Mouse (Mus musculus) layer of hippocampus, postnatal 36 days (tissue): ENCODE measurements around the gene Foxp2. TPM values are rescaled to one million over a fixed set of nuclear protein-coding genes. Genes with fewer than 3 reads are reported as not detected.

Source experiments
- DNase-seq, 2 experiments: peaks; one replicate each; pipeline ENCODE4 v3.0.0; 2022
- microRNA-seq, 2 experiments: library from miRNA; unstranded; fragments of <30 nt; microRNA quantifications; one replicate each; pipeline ENCODE4 v1.2.0; 2021
- total RNA-seq, 2 experiments: library from RNA; stranded (reverse); gene quantifications; 2 replicates each; pipeline ENCODE4 v1.2.3; 2021

Foxp2 gene
- total RNA-seq, 2 experiments from 2014 or later, result 1.2 to 2.1 TPM

DNA sequence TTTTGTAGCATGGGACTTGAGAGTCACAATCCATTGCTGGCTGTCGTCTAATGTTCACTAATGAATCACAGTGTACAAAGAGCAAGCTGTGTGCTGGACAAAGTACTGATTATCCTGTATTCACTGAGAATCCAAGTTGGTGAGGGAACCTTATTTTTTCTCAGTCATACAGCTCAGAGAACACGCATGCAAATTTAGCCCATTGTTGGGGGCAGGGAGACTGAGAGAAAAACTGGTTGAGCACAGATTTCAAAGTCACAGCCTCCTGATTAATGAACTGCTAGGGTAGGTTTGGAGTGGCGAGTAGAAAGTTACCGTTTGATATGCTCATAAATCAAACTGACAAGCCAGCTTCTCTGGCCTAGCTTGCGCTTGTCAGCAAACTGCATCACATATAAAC lies 477.1 kb downstream of the Foxp2 start:
- DNase-seq, result no peak

DNA sequence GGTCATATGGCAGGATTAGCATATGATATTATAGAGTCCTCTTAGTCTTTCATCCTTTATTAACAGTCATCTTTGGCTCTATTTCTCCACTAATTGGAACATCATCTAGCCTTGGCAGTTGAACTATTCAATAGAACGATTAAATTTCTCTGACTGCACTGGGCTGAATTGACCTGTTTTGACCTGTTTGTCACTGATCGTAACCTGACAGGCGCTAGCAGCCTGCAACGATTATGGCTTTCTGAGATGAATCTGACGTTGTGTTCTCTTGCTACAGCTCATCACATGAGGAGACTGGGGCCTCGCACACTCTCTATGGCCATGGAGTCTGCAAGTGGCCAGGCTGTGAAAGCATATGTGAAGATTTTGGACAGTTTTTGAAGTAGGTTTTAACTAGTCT lies 495.3 kb downstream of the Foxp2 start:
- no peak for DNase-seq

DNA sequence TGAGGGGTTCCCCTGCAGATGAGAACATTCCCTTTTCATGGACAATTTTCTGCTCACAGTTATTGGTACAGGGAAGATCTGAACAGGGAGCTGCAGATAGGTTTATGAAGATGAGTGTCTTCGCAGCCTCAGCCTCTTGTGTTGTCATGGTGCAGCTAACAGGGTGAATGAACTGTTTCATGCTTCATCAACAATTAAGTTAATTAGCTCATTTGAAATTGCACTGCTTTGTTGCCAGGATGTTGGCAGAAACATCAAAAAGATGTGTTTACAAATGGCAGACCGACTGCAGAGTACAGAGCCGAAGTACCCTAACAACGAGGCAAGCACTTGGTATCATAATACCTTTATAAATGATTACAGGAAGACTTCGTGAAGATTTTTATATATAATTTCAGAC lies 496.3 kb downstream of the Foxp2 start:
- no peak for DNase-seq

DNA sequence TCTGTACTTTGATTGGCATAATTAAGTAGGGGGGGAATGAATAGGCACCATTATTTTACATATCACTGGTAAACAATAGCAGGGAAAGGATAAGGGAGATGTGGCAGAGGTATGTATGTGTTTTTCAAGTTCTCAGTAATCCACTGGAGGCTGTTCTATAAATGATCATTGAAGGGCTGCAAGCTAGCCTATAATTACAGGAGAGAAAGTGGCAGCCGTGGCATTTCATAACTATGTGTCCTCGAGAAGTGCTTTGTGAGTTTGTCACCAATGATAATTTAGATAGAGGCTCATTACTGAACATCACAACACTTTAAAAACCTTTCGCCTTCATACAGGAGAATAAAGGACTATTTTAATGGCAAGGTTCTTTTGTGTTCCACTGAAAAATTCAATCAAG lies 500.0 kb downstream of the Foxp2 start:
- DNase-seq, result no peak

DNA sequence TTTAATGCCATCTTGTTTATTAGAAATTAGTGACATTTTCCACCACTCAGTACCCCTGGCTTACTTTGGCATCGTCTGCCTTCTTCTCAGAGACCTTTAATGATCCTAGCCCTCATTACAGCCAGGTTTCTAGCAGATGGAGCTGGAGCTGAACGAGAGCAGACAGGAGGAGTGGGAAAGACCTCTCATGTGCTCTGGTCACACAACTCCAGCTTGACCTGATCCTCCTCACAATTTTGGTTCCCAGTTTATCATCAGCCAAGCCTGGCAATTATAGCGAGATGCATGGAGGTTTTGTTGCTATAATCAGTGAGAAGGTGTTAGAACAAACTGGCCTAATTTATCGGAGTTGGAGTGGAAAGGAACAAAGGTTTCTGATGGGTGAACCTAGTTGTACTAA lies 500.9 kb downstream of the Foxp2 start:
- no peak for DNase-seq

DNA sequence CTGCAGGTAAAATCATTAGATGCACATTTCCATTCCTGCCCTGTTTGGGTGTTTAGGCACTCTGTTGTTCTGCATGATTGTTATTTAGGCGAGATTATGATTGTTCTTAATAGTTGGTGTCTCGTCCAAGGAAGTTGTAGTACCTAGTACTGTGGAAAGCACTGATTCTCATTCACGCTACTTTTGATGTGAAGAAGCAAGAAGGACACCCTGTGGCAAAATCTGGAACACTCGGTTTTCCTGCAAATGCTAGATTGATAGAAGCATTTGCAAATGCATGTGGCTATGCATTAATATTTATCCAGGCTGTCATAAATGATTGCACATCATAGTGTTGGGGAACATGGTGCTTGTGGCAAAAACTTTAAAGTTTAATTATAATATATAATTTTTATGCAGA lies 514.0 kb downstream of the Foxp2 start:
- no peak for DNase-seq

DNA sequence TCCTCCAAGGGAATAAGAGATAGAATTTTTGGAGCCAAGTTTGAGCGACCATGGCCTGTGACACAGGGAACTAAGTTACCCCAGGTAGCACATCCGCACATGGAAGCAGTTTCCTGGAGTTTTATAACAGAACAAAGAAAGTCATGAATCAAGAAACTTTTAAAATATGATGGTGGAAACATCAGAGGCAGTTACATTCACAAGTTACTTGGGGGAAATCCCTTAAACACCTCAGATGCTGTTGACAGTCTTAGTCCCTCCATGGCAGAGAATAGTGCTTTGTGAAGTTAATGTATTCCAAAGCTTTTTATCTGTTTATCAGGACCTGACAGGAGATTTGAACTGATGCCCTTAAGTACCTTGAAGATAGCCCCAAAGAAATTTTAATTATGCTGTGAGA lies 558.6 kb downstream of the Foxp2 start:
- DNase-seq, result no peak

DNA sequence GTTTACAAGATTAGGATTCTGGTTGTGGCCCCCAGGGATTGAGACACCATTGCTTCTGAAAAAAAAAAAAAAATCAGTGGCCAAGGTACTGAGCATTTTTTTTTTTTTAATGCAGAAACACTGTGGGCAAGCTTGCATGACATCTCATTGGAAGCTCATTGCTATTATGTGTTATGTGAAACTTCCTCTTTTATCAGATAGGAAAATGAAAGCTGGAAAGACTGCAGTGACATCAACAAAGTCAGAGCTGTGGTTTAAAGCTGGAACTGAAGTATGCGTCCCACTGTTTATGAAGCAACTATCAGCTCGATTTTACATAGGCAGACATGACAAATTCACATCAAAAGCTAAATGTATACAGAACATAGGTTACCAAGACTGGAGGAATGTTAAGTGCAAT lies 562.2 kb downstream of the Foxp2 start:
- no peak for DNase-seq

DNA sequence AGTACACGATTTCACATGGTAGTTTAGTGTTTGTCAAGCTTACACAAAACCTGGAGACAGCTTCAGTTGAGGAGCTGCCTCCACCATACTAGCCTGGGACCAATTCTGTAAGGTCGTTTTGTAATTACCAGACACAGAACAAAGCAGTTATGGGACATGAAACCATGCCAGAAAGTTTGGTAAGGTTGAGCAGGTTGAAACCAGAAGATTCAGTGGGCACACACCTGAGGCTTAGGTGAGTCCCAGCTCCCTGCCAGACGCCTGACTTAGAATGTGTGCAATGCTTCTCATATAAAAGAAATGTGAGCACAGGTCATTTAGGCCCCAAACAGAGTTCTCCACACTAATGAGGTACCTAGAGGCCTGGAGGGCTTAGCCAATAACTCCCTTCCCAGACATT lies 564.3 kb downstream of the Foxp2 start:
- DNase-seq, result no peak

DNA sequence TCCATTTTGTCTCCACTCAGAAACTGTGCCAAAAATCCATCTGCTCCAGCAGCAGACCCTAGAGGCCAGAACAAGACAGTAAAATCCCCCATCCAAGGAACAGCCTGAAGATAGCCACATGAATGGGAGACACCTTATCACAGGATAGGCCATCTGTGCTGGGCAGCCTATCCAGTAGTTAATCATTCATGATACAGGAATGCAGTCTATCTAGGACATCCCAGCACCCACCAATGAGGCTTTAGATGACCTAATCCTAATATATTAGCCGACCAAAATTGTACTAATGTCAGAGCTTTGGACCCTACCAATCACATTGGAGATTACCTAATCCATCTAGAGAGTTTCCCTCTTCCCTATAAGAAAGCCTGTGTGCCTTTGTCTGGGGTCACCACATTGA lies 565.5 kb downstream of the Foxp2 start:
- no peak for DNase-seq

DNA sequence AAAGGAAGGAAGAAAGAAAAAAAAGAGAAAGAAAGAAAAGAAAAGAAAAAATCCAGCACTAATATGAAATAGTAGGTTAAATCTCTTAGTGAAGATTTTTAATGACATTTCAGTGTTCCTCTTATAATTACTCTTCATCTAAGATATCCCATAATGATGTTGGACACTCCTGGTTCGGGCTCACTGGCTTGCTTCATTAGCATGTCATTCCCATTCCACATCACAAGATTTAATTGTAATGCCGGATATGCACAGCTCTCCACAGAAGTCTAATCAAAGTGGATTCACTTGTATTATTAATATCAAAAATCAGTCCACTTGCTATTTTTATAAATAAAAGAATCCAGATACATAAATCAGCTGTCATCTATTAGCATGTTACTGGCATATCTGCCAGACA lies 585.8 kb downstream of the Foxp2 start:
- no peak for DNase-seq

Small RNAs within 50 kb of the gene (microRNA-seq; reads per million reads assigned to microRNA genes)
- 0 reads per million in 2 experiments for gene Gm25470

Other genes with a start within 250 kb of the Foxp2 start
- not detected for gene Ppp1r3a, start 146.1 kb upstream of the Foxp2 start, total RNA-seq